Mouse (Mus musculus) liver, embryonic 16.5 days (tissue): ENCODE data around the gene Gpank1. TPM values are rescaled to one million over a fixed set of nuclear protein-coding genes. Genes with fewer than 3 reads are reported as not detected.

Experiments
- ATAC-seq: fragments of 200-750 bp; cut with Nextera tagmentation; 2 replicates; pipeline ENCODE4 v1.8.0; 2017; ENCODE audit warnings: low read depth, mild to moderate bottlenecking, moderate number of reproducible peaks, moderate library complexity
- H3K27ac ChIP-seq: fragments of 300-500 bp; sonication (generic); 2 replicates; pipeline ENCODE4 v1.5.1; 2014; ENCODE audit warnings: mild to moderate bottlenecking, low read length
- H3K27me3 ChIP-seq: fragments of 300-500 bp; sonication (generic); 2 replicates; pipeline ENCODE4 v1.6.1; 2014; ENCODE audit warnings: low read depth, low read length, mixed read lengths; ENCODE audit not compliant: control insufficient read depth, insufficient read depth
- H3K36me3 ChIP-seq: fragments of 300-500 bp; sonication (generic); 2 replicates; pipeline ENCODE4 v1.6.1; 2014; ENCODE audit warnings: mild to moderate bottlenecking; ENCODE audit not compliant: control insufficient read depth, insufficient read depth
- H3K4me1 ChIP-seq: fragments of 300-500 bp; sonication (generic); 2 replicates; pipeline ENCODE4 v1.6.1; 2014; ENCODE audit warnings: low read depth, low read length, mixed read lengths; ENCODE audit not compliant: control insufficient read depth
- H3K4me2 ChIP-seq: fragments of 300-500 bp; sonication (generic); 2 replicates; pipeline ENCODE4 v1.6.1; 2014; ENCODE audit warnings: low read depth, low read length, mixed read lengths
- H3K4me3 ChIP-seq: fragments of 300-500 bp; sonication (generic); 2 replicates; pipeline ENCODE4 v1.5.1; 2014; ENCODE audit warnings: low read depth, mild to moderate bottlenecking, low read length
- H3K9ac ChIP-seq: fragments of 300-500 bp; sonication (generic); 2 replicates; pipeline ENCODE4 v1.6.1; 2014; ENCODE audit warnings: low read depth, low read length
- H3K9me3 ChIP-seq: fragments of 300-500 bp; sonication (generic); replicated peaks from 2 replicates; pipeline ENCODE4 v1.6.1; 2016; ENCODE audit warnings: low read length; ENCODE audit not compliant: control insufficient read depth
- WGBS: fragments of 180-500 bp; shearing (Covaris S2); extraction: QIAGEN DNeasy Blood & Tissue Kit; methylation state at CpG from one replicate; pipeline ENCODE4 v1.1.7; 2014; ENCODE audit not compliant: insufficient replicate concordance; 5-methylcytosine and 5-hydroxymethylcytosine counted together
- polyA plus RNA-seq: library from polyadenylated mRNA; unstranded; fragments of >200 nt; fragmentation: Nextera tagmentation; extraction: Ambion mirVana; gene quantifications from 2 replicates; pipeline ENCODE4 v1.2.1, GENCODE M21; 2015

Gpank1 gene
- polyA plus RNA-seq, 1 experiment from 2014 or later: 12.9 TPM

- H3K36me3 ChIP-seq: peaks cover under 1% of the 10 kb centered on the region
- no peak overlapping the region for H3K9ac ChIP-seq
- no peak overlapping the region for H3K4me3 ChIP-seq
- no peaks in the 10 kb centered on the region for H3K9me3 ChIP-seq
- no peak overlapping the region for H3K4me2 ChIP-seq
- WGBS: 85% methylated on average over 7 of the region's 7 CpGs
- H3K27ac ChIP-seq: no peak overlapping the region
- H3K27me3 ChIP-seq: no peaks in the 10 kb centered on the region
- H3K4me1 ChIP-seq: peaks cover 21% of the 10 kb centered on the region
- ATAC-seq: no peak
These were observed 12.3 kb downstream of the Gpank1 start for GRCm38 (mm10) chr17:35133517-35133916.

- peak within 1 kb of the TSS; percentile 74 for H3K4me2 ChIP-seq
- under 1% methylated on average over 66 of the region's 66 CpGs for WGBS
- no peaks in the 10 kb centered on the region for H3K27me3 ChIP-seq
- H3K9me3 ChIP-seq: no peaks in the 10 kb centered on the region
- peak; percentile 90 for ATAC-seq
- peak within 1 kb of the TSS; percentile 88 for H3K9ac ChIP-seq
- H3K4me3 ChIP-seq: peak within 1 kb of the TSS; percentile 85
- H3K36me3 ChIP-seq: peaks cover 13% of the 10 kb centered on the region
- peaks cover 18% of the 10 kb centered on the region for H3K4me1 ChIP-seq
- H3K27ac ChIP-seq: peak within 1 kb of the TSS; percentile 94
These were observed 13.7 kb downstream of the Gpank1 start, which contains the start of gene Bag6 for GRCm38 (mm10) chr17:35134801-35135590. TSS of gene Bag6 (plus strand) at chr17:35135178.

DNA sequence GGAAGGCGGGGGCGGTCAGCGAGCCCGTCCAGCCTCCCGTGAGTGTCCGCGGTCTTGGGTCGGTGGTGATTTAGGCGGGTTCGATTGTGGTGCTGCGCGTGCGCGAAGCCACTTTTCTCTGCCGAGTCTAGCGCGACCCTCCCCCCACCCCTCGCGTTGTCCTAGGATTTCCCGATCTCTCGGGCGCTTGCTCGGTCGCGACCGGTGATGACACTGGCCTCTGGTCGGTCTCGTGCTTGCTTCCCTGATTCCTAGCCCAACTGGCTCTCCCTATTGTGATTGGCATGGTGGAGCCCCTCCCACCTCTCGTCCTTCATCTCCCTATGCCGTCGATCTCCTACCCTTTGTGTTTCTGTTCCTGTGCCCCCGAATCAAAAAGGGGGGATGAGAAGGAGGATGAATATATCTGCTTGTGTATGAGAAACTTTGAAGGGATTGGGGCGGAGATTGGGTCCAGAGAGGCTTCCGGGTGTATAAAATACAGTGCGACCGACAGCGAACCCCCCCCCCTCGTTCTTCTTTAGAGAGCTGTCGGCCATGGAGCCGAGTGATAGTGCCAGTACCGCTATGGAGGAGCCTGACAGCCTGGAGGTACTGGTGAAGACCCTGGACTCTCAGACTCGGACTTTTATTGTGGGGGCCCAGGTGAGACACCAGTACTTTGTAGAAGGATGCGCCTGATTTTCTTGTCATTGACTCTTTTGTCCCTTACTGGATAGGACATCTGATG is 14.5 kb downstream of the Gpank1 start:
- Histone ChIP-seq H3K9me3 (no peaks in the 10 kb centered on the region), H3K27me3 (no peaks in the 10 kb centered on the region), H3K9ac (peak overlapping the region; percentile 88), H3K4me1 (peaks cover 18% of the 10 kb centered on the region), H3K27ac (peak overlapping the region; percentile 94), H3K36me3 (peaks cover 17% of the 10 kb centered on the region), H3K4me3 (peak overlapping the region; percentile 85), H3K4me2 (peak overlapping the region; percentile 74)
- peak; percentile 19 for ATAC-seq
- under 1% methylated on average over 43 of the region's 43 CpGs for WGBS

DNA sequence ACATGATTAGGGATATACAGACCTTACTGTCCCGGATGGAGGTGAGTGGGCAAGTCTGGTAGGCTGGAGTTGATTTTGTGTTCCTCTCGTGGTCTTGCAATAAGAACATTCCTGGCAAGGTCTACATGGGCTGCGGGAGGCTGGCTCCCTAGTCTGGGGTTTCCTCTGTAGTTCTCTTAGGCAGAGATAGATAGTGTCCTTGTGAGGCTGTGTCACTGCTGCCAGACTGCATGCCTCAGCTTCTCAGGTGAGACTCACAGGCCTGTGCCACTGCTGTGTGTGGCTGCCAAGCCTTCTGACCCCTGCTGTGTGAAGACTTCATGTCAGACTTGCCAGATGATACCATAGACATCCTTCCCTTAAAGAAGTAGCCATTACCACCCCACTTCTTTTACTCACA is 18.0 kb downstream of the Gpank1 start:
- no peak overlapping the region for H3K27ac ChIP-seq
- no peak for ATAC-seq
- 89% methylated on average over 3 of the region's 3 CpGs for WGBS
- peaks cover 18% of the 10 kb centered on the region for H3K4me1 ChIP-seq
- no peak overlapping the region for H3K9ac ChIP-seq
- H3K9me3 ChIP-seq: no peaks in the 10 kb centered on the region
- peaks cover 50% of the 10 kb centered on the region for H3K36me3 ChIP-seq
- no peak overlapping the region for H3K4me3 ChIP-seq
- H3K27me3 ChIP-seq: no peaks in the 10 kb centered on the region
- H3K4me2 ChIP-seq: no peak overlapping the region

- Histone ChIP-seq H3K4me3 (no peak overlapping the region), H3K4me2 (no peak overlapping the region), H3K36me3 (peaks cover 63% of the 10 kb centered on the region), H3K4me1 (peaks cover 16% of the 10 kb centered on the region), H3K9me3 (no peaks in the 10 kb centered on the region), H3K27me3 (no peaks in the 10 kb centered on the region), H3K9ac (no peak overlapping the region), H3K27ac (no peak overlapping the region)
- 81% methylated on average over 16 of the region's 16 CpGs for WGBS
- ATAC-seq: no peak
These were observed 19.3 kb downstream of the Gpank1 start for GRCm38 (mm10) chr17:35140490-35140996.

DNA sequence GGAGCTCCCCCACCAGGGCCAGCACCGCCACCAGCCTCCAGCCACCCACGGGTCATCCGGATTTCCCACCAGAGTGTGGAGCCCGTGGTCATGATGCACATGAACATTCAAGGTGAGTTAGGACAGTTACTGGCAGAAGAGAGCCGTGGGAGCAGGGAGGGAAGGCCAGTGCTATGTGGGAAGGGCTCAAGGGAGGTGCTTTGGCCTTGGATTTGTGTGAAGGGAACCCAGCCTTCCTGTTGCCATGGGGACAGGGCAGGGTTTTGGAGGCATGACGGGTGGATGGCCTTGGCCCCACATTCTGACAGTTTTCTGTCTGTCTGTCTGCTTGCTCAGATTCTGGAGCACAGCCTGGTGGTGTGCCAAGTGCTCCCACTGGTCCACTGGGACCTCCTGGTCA is 20.7 kb downstream of the Gpank1 start:
- H3K4me3 ChIP-seq: no peak overlapping the region
- no peaks in the 10 kb centered on the region for H3K27me3 ChIP-seq
- peaks cover 6% of the 10 kb centered on the region for H3K4me1 ChIP-seq
- WGBS: 78% methylated on average over 6 of the region's 6 CpGs
- H3K9ac ChIP-seq: no peak overlapping the region
- no peak overlapping the region for H3K4me2 ChIP-seq
- no peak overlapping the region for H3K27ac ChIP-seq
- peaks cover 75% of the 10 kb centered on the region for H3K36me3 ChIP-seq
- no peak for ATAC-seq
- no peaks in the 10 kb centered on the region for H3K9me3 ChIP-seq

- ATAC-seq: no peak
- H3K9me3 ChIP-seq: no peaks in the 10 kb centered on the region
- H3K9ac ChIP-seq: no peak overlapping the region
- whole genome bisulfite sequencing: 88% methylated on average over 5 of the region's 5 CpGs
- H3K4me2 ChIP-seq: no peak overlapping the region
- H3K4me3 ChIP-seq: no peak overlapping the region
- no peak overlapping the region for H3K27ac ChIP-seq
- H3K36me3 ChIP-seq: peaks cover 78% of the 10 kb centered on the region
- H3K27me3 ChIP-seq: no peaks in the 10 kb centered on the region
- H3K4me1 ChIP-seq: no peaks in the 10 kb centered on the region
These were observed 24.9 kb downstream of the Gpank1 start for GRCm38 (mm10) chr17:35146139-35146538.

GRCm38 (mm10) chr17:35147348-35147747 is 26.1 kb downstream of the Gpank1 start:
- H3K9me3 ChIP-seq: no peaks in the 10 kb centered on the region
- no peak overlapping the region for H3K4me2 ChIP-seq
- no peak overlapping the region for H3K27ac ChIP-seq
- no peaks in the 10 kb centered on the region for H3K27me3 ChIP-seq
- ATAC-seq: no peak
- no peak overlapping the region for H3K4me3 ChIP-seq
- 76% methylated on average over 3 of the region's 3 CpGs for WGBS
- H3K9ac ChIP-seq: no peak overlapping the region
- peaks cover 75% of the 10 kb centered on the region for H3K36me3 ChIP-seq
- no peaks in the 10 kb centered on the region for H3K4me1 ChIP-seq
